Mouse (Mus musculus): ENCODE data around the gene Galk2. TPM values are rescaled to one million over a fixed set of nuclear protein-coding genes. Genes with fewer than 3 reads are reported as not detected.

Gene Galk2
- total and polyA plus RNA-seq, 2 experiments from 2014 or later = 28.7 to 32.0 TPM

DNA sequence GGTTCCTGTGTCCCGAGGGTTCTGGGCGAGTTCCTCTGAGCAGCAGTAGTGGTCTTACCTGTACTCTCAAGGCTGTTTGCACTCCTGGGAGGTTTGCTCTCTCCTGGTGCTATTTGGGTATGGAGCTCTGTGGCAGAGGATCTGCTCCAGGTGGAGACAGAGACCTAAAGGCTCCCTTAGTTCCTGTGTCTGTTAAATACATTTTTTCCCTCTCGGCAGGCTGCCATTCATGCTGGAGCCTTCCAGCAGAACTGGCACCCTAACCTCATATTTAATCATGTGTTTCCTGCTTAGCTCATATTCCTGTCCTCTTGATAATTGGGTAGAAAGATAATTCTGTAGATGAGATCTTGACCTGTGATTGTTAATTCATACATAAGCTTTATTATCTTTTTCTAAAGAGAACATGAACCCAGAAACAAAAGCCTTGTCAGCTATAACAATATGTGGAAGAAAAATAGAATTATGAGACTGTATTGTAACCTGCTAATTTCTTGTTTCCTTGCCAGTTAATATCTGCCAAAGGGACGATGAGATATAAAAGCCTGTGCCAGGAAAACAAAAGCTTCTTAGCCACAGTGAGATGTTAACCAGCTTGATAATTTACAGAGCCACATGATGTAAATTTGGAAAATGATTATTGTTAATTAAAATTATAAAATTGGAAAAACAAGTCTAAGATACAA lies 27.1 kb downstream of the Galk2 start:
- ATAC-seq (ENCODE audit: low FRiP score) (no peak), DNase-seq (ENCODE audit: low spot score) (peak; percentile 37)
- Histone ChIP-seq H3K27ac (ENCODE audit: low read depth, low read length) (no peak overlapping the region), H3K4me3 (ENCODE audit: low read depth, low read length) (no peak overlapping the region), H3K9me3 (ENCODE audit: low read length) (no peaks in the 10 kb centered on the region), H3K4me1 (ENCODE audit: insufficient read depth, low read length) (no peaks in the 10 kb centered on the region), H3K27me3 (ENCODE audit: insufficient read depth, low read length) (no peaks in the 10 kb centered on the region), H3K4me2 (ENCODE audit: low read depth, low read length, poor library complexity, severe bottlenecking) (no peak overlapping the region), H3K9ac (replicated peaks; ENCODE audit: low read length, poor library complexity, severe bottlenecking) (no peak overlapping the region), H3K36me3 (ENCODE audit: insufficient read depth, low read length) (no peaks in the 10 kb centered on the region)
- WGBS = 80% methylated on average over 4 of the region's 4 CpGs
- no peak for TF ChIP-seq CTCF (IDR thresholded peaks at IDR 0.05)

DNA sequence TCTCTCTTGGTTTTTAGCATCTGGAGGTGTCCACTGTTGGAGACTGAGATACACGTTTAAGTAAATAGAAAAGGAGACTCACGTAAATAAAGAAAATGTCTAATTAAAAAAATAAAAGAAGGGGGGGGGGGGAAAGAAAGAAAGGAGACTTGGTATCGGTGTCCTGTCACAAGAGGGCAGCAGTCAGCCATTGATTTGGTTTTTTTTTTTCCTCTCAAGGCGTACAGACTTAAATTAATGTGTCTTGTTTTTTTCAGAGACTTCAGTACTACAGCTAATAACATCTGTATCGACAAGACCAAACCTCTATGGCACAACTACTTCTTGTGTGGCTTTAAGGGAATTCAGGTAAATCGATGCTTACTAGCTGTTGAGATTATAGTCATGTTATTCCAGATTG lies 34.2 kb downstream of the Galk2 start:
- Histone ChIP-seq H3K4me3 (ENCODE audit: low read depth, low read length) (no peak overlapping the region), H3K4me1 (ENCODE audit: insufficient read depth, low read length) (no peaks in the 10 kb centered on the region), H3K9me3 (ENCODE audit: low read length) (no peaks in the 10 kb centered on the region), H3K36me3 (ENCODE audit: insufficient read depth, low read length) (no peaks in the 10 kb centered on the region), H3K4me2 (ENCODE audit: low read depth, low read length, poor library complexity, severe bottlenecking) (no peak overlapping the region), H3K9ac (replicated peaks; ENCODE audit: low read length, poor library complexity, severe bottlenecking) (no peak overlapping the region), H3K27me3 (ENCODE audit: insufficient read depth, low read length) (no peaks in the 10 kb centered on the region), H3K27ac (ENCODE audit: low read depth, low read length) (no peak overlapping the region)
- ATAC-seq (ENCODE audit: low FRiP score) (no peak), DNase-seq (ENCODE audit: low spot score) (peak; percentile 74)
- WGBS = 42% methylated on average over 6 of the region's 6 CpGs
- peak; percentile 77 for TF ChIP-seq CTCF (IDR thresholded peaks at IDR 0.05)

DNA sequence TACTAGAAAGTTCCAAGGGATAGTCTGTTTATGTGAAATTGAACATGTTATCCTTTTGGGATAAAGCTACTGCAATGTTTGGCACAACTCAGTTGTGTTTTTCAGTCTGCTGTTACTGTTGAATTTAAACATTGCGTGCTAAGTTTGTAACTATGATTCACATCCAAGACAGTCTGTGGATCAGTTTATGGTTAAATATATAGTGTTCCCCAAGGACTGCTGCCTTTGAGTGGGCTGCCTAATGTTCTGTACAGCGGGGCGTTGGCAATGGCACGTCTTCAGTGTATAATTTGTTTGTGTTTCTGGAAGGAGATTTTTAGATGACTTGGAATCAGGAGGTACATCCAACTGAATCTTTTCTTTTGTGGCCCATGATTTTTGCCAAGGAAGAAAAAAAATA lies 36.2 kb downstream of the Galk2 start:
- WGBS = 91% methylated on average over 4 of the region's 4 CpGs

DNA sequence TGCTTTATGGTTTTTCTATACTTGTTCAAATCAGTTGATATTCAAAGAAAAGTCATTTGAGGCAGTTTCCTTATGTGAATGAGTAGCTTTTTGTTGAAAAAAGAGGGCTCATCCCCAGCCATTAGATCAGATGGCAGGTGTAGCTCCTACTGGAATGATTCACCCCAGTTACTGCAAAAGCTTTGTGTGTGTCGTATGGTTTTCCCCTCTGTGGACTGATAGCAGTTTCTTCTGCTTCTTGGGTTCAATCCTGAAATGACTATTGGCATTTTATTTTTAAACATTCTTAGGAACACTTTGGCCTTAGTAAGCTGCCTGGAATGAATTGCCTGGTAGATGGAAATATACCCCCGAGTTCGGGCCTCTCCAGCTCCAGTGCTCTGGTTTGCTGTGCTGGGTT lies 37.4 kb downstream of the Galk2 start:
- Histone ChIP-seq H3K9ac (replicated peaks; ENCODE audit: low read length, poor library complexity, severe bottlenecking) (no peak overlapping the region), H3K4me3 (ENCODE audit: low read depth, low read length) (no peak overlapping the region), H3K36me3 (ENCODE audit: insufficient read depth, low read length) (peaks cover 5% of the 10 kb centered on the region; the same call in 1 of the 2 replicates), H3K27ac (ENCODE audit: low read depth, low read length) (no peak overlapping the region), H3K4me1 (ENCODE audit: insufficient read depth, low read length) (no peaks in the 10 kb centered on the region), H3K4me2 (ENCODE audit: low read depth, low read length, poor library complexity, severe bottlenecking) (no peak overlapping the region), H3K9me3 (ENCODE audit: low read length) (no peaks in the 10 kb centered on the region), H3K27me3 (ENCODE audit: insufficient read depth, low read length) (no peaks in the 10 kb centered on the region)
- WGBS = 93% methylated on average over 3 of the region's 3 CpGs
- no peak for TF ChIP-seq CTCF (IDR thresholded peaks at IDR 0.05)
- ATAC-seq (ENCODE audit: low FRiP score) = no peak
- DNase-seq (ENCODE audit: low spot score) = no peak

More for the DNA sequence above, 36.2 kb downstream of the Galk2 start:
- Histone ChIP-seq H3K9ac (replicated peaks; ENCODE audit: low read length, poor library complexity, severe bottlenecking) (no peak overlapping the region), H3K4me2 (ENCODE audit: low read depth, low read length, poor library complexity, severe bottlenecking) (no peak overlapping the region), H3K4me3 (ENCODE audit: low read depth, low read length) (no peak overlapping the region), H3K4me1 (ENCODE audit: insufficient read depth, low read length) (no peaks in the 10 kb centered on the region), H3K27ac (ENCODE audit: low read depth, low read length) (no peak overlapping the region), H3K27me3 (ENCODE audit: insufficient read depth, low read length) (no peaks in the 10 kb centered on the region), H3K36me3 (ENCODE audit: insufficient read depth, low read length) (peaks cover 4% of the 10 kb centered on the region; the same call in 1 of the 2 replicates), H3K9me3 (ENCODE audit: low read length) (no peaks in the 10 kb centered on the region)
- ATAC-seq (ENCODE audit: low FRiP score) = no peak
- no peak for TF ChIP-seq CTCF (IDR thresholded peaks at IDR 0.05)
- no peak for DNase-seq (ENCODE audit: low spot score)

DNA sequence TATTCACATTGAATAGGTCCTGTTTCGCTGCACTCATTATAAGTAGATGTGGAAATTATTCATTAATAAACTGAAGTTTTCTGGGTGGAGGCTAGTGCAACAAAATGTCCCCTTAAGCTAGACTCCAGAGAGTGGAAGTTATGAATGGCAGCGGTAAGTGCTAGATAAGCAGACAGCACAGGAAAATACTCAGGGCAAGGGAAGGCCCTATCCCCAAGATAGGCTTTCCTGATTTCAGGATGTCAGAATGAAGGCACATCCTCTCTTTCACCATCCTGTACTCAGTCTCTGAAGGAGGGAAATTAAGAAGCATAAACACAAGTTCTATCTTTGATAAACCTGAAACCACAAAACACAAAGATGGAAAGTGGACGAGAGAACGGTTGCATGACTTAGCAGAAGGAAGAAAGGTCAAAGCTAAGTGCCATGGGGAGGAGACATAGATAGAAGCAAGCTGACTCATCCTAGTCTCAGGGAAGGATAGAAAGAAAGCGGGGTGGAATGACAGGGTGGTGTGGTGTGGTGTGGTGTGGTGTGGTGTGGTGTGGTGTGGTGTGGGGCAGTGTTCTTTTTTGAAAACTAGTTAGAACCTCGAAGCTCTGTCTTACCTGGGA lies 42.0 kb downstream of the Galk2 start:
- Histone ChIP-seq H3K9ac (replicated peaks; ENCODE audit: low read length, poor library complexity, severe bottlenecking) (no peak overlapping the region), H3K4me2 (ENCODE audit: low read depth, low read length, poor library complexity, severe bottlenecking) (no peak overlapping the region), H3K9me3 (ENCODE audit: low read length) (no peaks in the 10 kb centered on the region), H3K4me1 (ENCODE audit: insufficient read depth, low read length) (no peaks in the 10 kb centered on the region), H3K4me3 (ENCODE audit: low read depth, low read length) (no peak overlapping the region), H3K36me3 (ENCODE audit: insufficient read depth, low read length) (peaks cover 12% of the 10 kb centered on the region), H3K27me3 (ENCODE audit: insufficient read depth, low read length) (no peaks in the 10 kb centered on the region), H3K27ac (ENCODE audit: low read depth, low read length) (no peak overlapping the region)
- WGBS = 89% methylated on average over 6 of the region's 6 CpGs
- DNase-seq (ENCODE audit: low spot score) (no peak), ATAC-seq (ENCODE audit: low FRiP score) (no peak)
- no peak for TF ChIP-seq CTCF (IDR thresholded peaks at IDR 0.05)

DNA sequence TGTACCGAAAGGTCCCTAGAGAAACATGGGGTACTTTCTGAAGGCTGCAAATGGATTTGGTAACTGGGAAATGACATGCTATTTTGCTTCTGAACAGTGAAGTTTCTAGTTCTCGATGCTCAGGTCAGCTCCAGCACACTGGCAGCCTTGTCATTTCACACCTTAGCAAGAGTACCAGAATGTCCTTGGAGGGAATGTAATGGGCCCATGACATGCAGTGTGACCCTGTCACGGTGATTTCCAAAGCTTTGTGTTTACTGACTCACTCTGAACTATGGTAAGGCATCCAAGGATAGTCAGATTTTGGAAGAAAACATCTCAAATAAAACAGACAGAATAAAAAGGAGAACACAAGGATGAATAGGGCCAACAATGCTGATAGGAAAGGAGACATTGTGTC lies 42.5 kb downstream of the Galk2 start:
- Histone ChIP-seq H3K27me3 (ENCODE audit: insufficient read depth, low read length) (no peaks in the 10 kb centered on the region), H3K4me3 (ENCODE audit: low read depth, low read length) (no peak overlapping the region), H3K4me1 (ENCODE audit: insufficient read depth, low read length) (no peaks in the 10 kb centered on the region), H3K9ac (replicated peaks; ENCODE audit: low read length, poor library complexity, severe bottlenecking) (no peak overlapping the region), H3K4me2 (ENCODE audit: low read depth, low read length, poor library complexity, severe bottlenecking) (no peak overlapping the region), H3K9me3 (ENCODE audit: low read length) (no peaks in the 10 kb centered on the region), H3K36me3 (ENCODE audit: insufficient read depth, low read length) (peaks cover 12% of the 10 kb centered on the region), H3K27ac (ENCODE audit: low read depth, low read length) (no peak overlapping the region)
- TF ChIP-seq CTCF (IDR thresholded peaks at IDR 0.05) = no peak
- DNase-seq (ENCODE audit: low spot score) (no peak), ATAC-seq (ENCODE audit: low FRiP score) (no peak)
- WGBS = 95% methylated on average over 3 of the region's 3 CpGs

All from midbrain, postnatal 0 days (tissue).